Mouse (Mus musculus) limb, embryonic 14.5 days (tissue): ENCODE data around the gene Art5. TPM values are rescaled to one million over a fixed set of nuclear protein-coding genes. Genes with fewer than 3 reads are reported as not detected.

Experiments used
- polyA plus RNA-seq, 2 experiments: library from polyadenylated mRNA; depleted of rRNA in 1 of 2; stranded (reverse) in 1 of 2; unstranded in 1 of 2; fragments of >200 nt; fragmentation: Nextera tagmentation in 1 of 2; extraction: Ambion mirVana in 1 of 2; gene quantifications; 2 replicates each; pipeline versions ENCODE4 v1.2.1 to v1.2.3; 2012 to 2014

Gene Art5
- polyA plus RNA-seq, 2 experiments, result 2.4 to 3.0 TPM

Other genes starting within 250 kb of the Art5 start
- 67.2 and 68.9 TPM in 2 replicates for gene Anapc15, start 245.8 kb downstream of the Art5 start, polyA plus RNA-seq (2012; rRNA removed)
- gene Anapc15, start 245.8 kb downstream of the Art5 start, polyA plus RNA-seq (2014; fragmentation: Nextera tagmentation; extraction: Ambion mirVana), result 44.7 and 60.5 TPM in 2 replicates
- 1.1 and 1.3 TPM in 2 replicates for gene Folr1, start 238.7 kb downstream of the Art5 start, polyA plus RNA-seq (2012; rRNA removed)
- gene Folr1, start 238.7 kb downstream of the Art5 start, polyA plus RNA-seq (2014; fragmentation: Nextera tagmentation; extraction: Ambion mirVana), result 1.0 TPM in 1 of 2 replicates, not detected in the other
- 176 and 203 TPM in 2 replicates for gene Lamtor1, start 203.6 kb downstream of the Art5 start, polyA plus RNA-seq (2012; rRNA removed)
- 154 and 166 TPM in 2 replicates for gene Lamtor1, start 203.6 kb downstream of the Art5 start, polyA plus RNA-seq (2014; fragmentation: Nextera tagmentation; extraction: Ambion mirVana)
- gene Tomt, start 203.1 kb downstream of the Art5 start, polyA plus RNA-seq (2012; rRNA removed), result 0.18 and 0.23 TPM in 2 replicates
- gene Tomt, start 203.1 kb downstream of the Art5 start, polyA plus RNA-seq (2014; fragmentation: Nextera tagmentation; extraction: Ambion mirVana), result 0.29 and 0.41 TPM in 2 replicates
- gene Lrrc51, start 175.6 kb downstream of the Art5 start, polyA plus RNA-seq (2012; rRNA removed), result 11.4 and 11.7 TPM in 2 replicates
- gene Lrrc51, start 175.6 kb downstream of the Art5 start, polyA plus RNA-seq (2014; fragmentation: Nextera tagmentation; extraction: Ambion mirVana), result 7.5 and 12.6 TPM in 2 replicates
- 112 and 126 TPM in 2 replicates for gene Numa1, start 175.4 kb downstream of the Art5 start, polyA plus RNA-seq (2012; rRNA removed)
- gene Numa1, start 175.4 kb downstream of the Art5 start, polyA plus RNA-seq (2014; fragmentation: Nextera tagmentation; extraction: Ambion mirVana), result 106 and 126 TPM in 2 replicates
- 12.9 and 15.4 TPM in 2 replicates for gene Il18bp, start 90.8 kb downstream of the Art5 start, polyA plus RNA-seq (2012; rRNA removed)
- gene Il18bp, start 90.8 kb downstream of the Art5 start, polyA plus RNA-seq (2014; fragmentation: Nextera tagmentation; extraction: Ambion mirVana), result 2.2 and 2.7 TPM in 2 replicates
- gene Rnf121, start 44.0 kb downstream of the Art5 start, polyA plus RNA-seq (2012; rRNA removed), result 62.3 and 83.0 TPM in 2 replicates
- 32.6 and 34.1 TPM in 2 replicates for gene Rnf121, start 44.0 kb downstream of the Art5 start, polyA plus RNA-seq (2014; fragmentation: Nextera tagmentation; extraction: Ambion mirVana)
- gene Xndc1, start 44.0 kb downstream of the Art5 start, polyA plus RNA-seq (2012; rRNA removed), result 65.1 and 77.5 TPM in 2 replicates
- gene Xndc1, start 44.0 kb downstream of the Art5 start, polyA plus RNA-seq (2014; fragmentation: Nextera tagmentation; extraction: Ambion mirVana), result 21.4 and 22.9 TPM in 2 replicates
- 9.0 and 9.5 TPM in 2 replicates for gene Xntrpc, start 43.8 kb downstream of the Art5 start, polyA plus RNA-seq (2012; rRNA removed)
- 1.2 and 1.8 TPM in 2 replicates for gene Xntrpc, start 43.8 kb downstream of the Art5 start, polyA plus RNA-seq (2014; fragmentation: Nextera tagmentation; extraction: Ambion mirVana)
- gene Trpc2, start 26.4 kb downstream of the Art5 start, polyA plus RNA-seq (2012; rRNA removed), result 5.5 and 10.8 TPM in 2 replicates
- gene Trpc2, start 26.4 kb downstream of the Art5 start, polyA plus RNA-seq (2014; fragmentation: Nextera tagmentation; extraction: Ambion mirVana), result not detected in 2 replicates
- gene Art1, start 7.7 kb downstream of the Art5 start, polyA plus RNA-seq (2012; rRNA removed), result 18.2 and 20.4 TPM in 2 replicates
- 15.9 and 21.7 TPM in 2 replicates for gene Art1, start 7.7 kb downstream of the Art5 start, polyA plus RNA-seq (2014; fragmentation: Nextera tagmentation; extraction: Ambion mirVana)
- 0.05 and 0.06 TPM in 2 replicates for gene Chrna10, start 7.3 kb upstream of the Art5 start, polyA plus RNA-seq (2012; rRNA removed)
- gene Chrna10, start 7.3 kb upstream of the Art5 start, polyA plus RNA-seq (2014; fragmentation: Nextera tagmentation; extraction: Ambion mirVana), result not detected in 2 replicates
- 27.3 and 28.3 TPM in 2 replicates for gene Nup98, start 100.7 kb upstream of the Art5 start, polyA plus RNA-seq (2012; rRNA removed)
- gene Nup98, start 100.7 kb upstream of the Art5 start, polyA plus RNA-seq (2014; fragmentation: Nextera tagmentation; extraction: Ambion mirVana), result 38.9 and 41.5 TPM in 2 replicates
- gene Pgap2, start 100.7 kb upstream of the Art5 start, polyA plus RNA-seq (2012; rRNA removed), result 77.1 and 108 TPM in 2 replicates
- 94.2 and 102 TPM in 2 replicates for gene Pgap2, start 100.7 kb upstream of the Art5 start, polyA plus RNA-seq (2014; fragmentation: Nextera tagmentation; extraction: Ambion mirVana)
- 48.7 and 55.6 TPM in 2 replicates for gene Rhog, start 146.6 kb upstream of the Art5 start, polyA plus RNA-seq (2012; rRNA removed)
- gene Rhog, start 146.6 kb upstream of the Art5 start, polyA plus RNA-seq (2014; fragmentation: Nextera tagmentation; extraction: Ambion mirVana), result 70.3 and 73.7 TPM in 2 replicates
- gene Stim1, start 158.3 kb upstream of the Art5 start, polyA plus RNA-seq (2012; rRNA removed), result 49.1 and 66.1 TPM in 2 replicates
- gene Stim1, start 158.3 kb upstream of the Art5 start, polyA plus RNA-seq (2014; fragmentation: Nextera tagmentation; extraction: Ambion mirVana), result 27.7 and 31.7 TPM in 2 replicates